12 mouse cellular contexts compared by ENCODE assay signal in genomic region chr10:55713386-55713785, GRCm38 (mm10).
"Had no signal": no experiment of that assay in that cellular context is flagged by ENCODE, and none has a peak within 500 bp of the region (broad histone marks: within the 10 kb centered on the region; RNA-seq: fewer than 3 reads in every experiment).

No protein-coding gene starts in this region.

- DNase-seq: retina, postnatal 1 day; right cerebral cortex, adult 18-20 months; right cerebral cortex, postnatal 14 days; right cerebral cortex, postnatal 25 days; right cerebral cortex, postnatal 4 days; spleen, adult 18-20 months; thymus, adult 18-20 months; thymus, adult 2 months; thymus, postnatal 14 days; thymus, postnatal 25 days; thymus, postnatal 36 days; thymus, postnatal 4 days had no signal
